Mouse (Mus musculus) cerebellum, adult 9-11 months (tissue): ENCODE results near the gene Alg1.
A peak's percentile ranks its signal among the peaks of the same experiment; 100 is the strongest.

Experiments used
- DNase-seq: peaks from one replicate; pipeline ENCODE4 v3.0.0; 2022

Alg1 gene

DNA sequence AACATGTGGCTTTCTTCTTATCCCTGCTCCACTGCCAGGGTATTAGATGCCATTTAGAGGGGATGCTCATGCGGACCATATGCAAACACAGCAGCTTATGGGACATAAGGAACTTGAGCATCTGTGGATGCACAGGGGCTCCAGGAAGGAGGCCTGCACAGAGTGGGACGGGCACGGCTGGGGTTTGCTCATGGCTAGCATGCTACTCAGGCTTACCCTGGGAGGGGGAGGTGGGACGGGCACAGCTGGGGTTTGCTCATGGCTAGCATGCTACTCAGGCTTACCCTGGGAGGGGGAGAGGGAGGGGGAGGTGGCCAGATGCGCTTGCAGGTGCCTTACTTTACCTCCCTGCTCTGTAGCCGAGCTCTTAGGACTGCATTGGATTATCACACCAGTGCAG, 9.5 kb downstream of the Alg1 start:
- no peak for DNase-seq

DNA sequence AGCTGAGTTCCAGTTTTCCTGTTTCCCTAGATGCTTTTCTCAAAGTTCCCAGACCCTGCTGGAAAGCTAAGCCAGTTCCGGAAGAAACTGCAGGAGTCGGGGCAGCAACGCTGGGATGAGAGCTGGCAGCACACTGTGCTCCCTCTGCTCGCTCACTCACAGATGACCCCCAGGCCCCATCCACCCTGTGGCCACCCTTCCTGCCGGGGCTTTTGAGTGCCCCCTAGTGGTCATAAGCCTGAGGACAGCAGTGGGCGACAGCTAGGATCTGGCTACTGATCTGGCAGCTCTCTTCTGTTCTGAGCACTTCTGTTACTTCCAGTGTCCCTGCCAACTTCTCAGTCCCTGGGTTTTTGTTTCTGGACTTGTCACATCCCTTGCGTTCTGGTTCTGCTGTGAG, 11.0 kb downstream of the Alg1 start:
- peak; percentile 43 for DNase-seq

DNA sequence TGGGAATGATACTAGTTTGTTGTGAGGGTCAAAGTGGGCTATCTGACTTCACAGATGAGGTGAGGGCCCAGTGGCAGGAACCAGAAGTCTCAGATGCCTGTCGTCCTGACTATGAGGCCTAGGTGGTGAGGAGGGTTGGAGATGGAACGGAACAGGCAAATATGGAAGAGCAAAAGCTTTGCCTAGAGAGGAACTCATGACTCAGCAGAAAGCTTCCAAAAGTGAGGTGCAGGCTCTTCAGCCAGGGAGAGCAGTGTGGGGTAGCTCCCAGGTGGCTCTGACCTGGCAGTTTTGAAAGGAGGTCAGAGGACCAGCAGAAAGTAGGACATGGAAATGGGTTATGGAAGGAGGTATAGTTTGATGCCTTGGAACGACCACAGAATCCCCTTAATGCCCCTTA, 17.5 kb downstream of the Alg1 start:
- no peak for DNase-seq

DNA sequence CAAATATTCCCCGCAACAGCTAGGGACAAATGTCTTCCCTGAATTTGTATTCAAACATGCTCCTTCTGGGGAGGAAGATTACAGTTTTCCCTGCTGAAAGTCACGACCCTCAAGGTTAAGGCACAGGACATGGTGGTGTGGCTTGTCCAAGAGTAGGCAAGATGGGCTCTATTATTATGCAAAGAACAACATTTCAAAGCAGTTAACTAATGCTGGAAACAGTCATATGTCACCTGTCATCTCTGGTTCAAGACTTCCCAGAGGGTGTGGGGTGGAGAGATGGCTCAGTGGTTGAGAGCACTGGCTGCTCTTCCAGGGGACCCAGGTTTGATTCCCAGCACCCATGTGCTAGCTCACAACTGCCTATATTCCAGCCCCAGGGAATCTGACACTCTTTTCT, 18.8 kb downstream of the Alg1 start:
- no peak for DNase-seq

DNA sequence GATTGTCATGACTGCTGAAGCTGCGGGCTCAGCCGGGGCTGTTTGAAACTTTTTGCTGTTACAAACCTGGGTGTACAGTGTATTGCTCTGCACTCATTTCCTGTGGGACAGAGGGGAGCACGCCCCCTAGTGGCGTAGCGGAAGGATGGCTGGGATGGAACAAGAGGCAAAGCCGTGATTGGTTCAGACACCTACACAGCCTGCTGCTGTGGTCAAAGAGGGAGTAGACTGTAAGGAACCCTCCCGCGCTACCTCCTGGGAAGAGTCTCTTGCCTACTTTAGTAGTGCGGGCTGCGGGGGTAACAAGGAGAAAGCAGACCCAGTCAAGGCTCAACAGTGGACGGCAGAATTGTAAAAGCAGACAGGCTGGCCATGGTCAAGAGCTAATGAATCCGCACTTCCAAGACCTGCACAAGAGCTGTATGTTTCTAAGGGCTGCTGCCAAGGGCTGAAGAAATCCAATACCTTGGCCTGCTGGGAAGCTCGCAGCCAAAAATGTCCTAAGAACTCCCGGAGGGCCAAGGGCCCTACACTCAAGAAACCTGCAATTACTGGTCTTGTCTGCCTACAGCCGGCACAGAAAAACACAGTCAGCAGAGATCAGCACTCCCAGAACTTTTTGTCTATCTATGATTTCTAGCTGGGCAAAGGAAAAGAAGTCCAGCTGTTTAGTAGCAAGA, 21.1 kb downstream of the Alg1 start:
- peak; percentile 56 for DNase-seq

DNA sequence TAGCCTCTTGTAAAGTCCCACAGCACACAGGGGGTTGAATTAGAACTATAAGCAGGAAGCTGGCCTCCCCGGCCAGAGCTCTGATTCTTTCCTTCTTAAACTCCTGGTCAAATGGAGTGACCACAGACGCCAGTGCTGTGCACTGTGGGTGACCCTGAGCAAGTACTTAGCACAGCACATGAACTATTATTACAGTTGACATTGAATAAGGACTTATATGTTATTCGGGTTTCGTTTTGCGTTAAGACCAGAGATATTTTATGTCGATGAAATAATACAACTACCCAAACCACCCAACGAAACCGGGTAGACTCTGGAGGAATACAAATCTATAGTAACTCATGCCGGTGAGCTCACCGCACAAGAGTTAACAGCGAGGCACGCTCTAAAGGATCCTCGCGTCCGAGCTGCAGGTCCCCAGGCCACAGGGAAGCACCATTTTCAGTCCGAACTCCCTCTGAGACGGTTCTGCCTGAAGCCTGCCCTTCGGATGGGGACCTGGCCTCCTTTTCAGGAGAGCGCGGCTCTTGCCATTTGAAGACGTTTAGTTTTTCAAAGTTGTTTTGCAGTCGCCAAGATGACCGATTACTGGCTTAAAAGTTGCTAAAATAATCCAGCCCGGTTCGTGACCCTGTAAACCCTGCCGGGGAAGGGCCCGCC, 21.8 kb downstream of the Alg1 start:
- DNase-seq, result no peak

DNA sequence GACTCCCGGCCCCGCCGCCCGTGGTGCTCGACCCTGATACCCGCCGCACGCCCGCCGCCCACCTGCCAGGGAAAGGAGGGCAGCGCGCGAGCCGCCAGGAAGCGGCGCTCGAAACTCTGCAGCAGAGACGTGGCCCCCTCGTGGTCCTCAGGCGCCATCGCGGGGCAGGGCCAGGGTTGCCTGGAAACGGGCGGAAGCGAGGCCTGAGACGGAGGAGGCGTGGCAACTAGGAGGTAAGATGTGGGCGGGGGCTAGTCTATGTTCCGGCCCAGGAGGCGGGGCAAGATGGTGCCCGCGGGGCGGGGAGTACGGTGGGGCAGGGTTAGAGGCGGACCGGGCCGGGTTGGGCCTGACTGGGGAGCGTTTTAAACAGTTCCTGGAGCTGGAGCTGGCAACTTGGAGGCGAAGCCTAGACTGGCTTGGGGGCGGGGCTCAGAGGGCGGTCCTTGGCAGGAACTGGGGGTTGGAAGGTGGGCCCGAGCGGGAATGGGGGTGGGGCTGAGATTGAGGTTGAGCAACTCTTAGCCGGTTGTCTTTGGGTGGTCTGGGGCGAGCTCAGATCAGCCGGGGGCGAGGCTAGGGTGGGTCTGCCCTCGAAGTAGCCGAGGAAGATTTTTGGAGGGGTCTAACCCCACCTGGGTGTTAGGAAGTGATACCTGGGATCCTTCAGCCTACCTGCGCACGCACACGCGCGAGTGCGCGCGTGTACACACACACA, 22.5 kb downstream of the Alg1 start, which contains the start of gene Eef2kmt:
TSS of gene Eef2kmt (minus strand) at position 205 of the 718 bp plus-strand sequence.
- DNase-seq, result peak; percentile 95

DNA sequence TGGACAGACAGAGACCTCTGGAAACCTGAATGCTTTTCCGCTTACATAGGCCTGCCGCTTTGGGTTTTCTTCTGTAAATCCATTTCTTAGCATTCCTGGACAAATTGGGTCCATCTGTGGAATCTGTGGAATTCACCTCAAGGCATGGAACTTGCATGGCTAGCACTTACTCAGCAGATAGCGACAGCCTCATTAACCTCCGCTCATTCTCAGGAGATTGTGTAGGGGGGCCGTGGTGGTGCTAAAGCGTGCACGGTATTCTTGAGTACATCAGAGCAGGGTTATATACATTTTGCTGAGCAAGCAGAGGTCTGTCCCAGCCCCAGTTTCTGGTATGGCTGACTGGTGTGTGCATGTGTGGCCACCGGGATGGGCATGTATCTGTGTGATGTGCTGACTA, 29.7 kb downstream of the Alg1 start:
- no peak for DNase-seq

DNA sequence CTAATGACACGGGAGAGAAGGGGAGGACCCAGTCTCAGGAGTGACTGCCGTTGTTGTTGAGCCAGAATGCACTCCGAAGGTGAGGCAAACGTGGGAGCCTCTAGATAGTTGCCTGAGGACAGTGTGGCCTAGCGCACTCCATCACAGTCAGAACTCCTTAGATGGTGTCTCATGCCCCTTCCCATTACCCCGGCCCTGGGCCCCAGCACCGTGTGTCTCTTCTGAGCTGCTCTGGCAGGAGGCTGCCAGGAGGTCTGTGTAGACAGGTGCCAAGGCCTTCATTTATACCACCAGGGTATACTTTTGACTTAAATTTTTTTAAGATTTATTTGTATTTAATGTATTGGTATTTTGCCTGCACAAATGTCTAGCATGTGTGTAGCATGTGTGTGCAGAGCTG, 30.5 kb downstream of the Alg1 start:
- DNase-seq, result no peak

DNA sequence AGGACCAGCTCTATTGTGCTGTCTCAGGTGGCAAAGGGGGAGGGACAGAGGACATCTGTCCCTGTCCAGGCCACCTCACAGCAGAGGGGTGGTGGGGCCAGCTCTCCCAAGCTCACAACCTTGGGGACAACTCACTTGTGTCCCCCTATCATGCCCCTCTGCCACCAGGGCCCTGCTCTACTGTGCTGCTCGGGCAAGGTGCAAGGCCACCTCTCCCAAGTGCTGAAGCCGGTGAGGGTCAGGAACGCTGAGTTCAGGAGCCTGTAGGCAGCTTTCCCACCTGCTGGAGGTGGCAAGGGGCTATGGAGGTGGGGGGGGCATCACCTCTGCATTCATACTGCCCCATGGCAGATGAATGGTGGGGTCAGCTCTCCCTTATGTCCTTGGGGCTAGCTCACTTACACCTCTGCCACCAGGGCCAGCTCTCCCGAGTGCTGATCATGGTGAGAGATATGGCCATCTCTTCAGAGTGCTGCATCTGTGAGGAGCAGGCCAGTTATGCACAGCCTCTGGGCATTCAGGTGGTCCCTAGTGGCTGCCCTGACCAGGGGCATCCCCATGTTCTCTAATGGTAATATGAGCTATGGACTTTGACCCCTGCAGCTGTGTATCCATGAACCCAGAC, 38.1 kb downstream of the Alg1 start:
- DNase-seq, result no peak

DNA sequence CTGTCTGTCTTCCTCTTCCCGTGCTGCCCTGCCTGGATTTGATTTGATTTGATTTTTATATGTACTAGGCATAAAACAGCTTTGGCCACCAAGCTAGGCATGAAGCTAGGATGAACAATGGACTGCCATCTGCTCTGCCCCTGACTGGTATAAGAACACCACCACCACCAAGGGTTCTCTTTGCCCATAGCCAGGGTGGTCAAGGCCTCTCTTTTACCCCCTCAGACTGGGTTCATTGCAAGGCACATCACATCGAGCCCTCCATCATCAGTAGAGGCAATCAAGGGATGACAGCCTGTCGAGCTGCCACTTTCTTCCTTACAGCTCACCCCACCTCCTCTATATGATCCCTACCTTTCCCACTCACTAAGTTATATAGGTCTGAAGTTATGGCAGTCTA, 39.0 kb downstream of the Alg1 start:
- no peak for DNase-seq

DNA sequence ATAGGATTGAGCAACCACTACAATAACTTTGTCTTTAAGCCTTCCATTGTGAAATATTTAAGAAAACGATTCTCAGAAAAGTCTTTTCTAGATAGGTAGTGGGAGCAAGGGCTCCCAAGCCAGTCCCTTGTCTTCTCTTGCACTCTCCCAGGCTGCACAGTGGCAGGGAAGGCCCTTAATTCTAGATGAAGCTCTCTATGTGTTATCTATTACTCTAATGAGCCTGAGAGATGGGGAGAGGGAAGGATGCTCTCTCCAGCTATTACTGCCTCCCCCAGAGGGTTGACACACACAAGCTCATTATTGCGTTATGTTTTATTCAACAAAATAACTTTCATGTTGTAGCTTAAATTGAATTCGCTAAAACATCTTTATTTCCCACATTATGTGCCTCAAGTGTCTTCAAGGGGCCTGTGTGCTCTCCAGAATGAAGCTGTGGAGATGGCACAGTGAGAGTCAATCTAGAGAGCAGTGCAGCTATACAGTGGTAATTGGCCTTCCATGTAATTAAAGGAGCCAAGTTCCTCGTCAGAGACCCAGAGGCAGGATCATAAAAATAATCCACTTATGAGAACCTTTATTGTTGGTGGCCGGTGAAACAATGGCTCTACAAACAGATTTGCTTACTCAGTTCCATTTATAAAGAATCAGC, 46.3 kb downstream of the Alg1 start:
- DNase-seq, result no peak

DNA sequence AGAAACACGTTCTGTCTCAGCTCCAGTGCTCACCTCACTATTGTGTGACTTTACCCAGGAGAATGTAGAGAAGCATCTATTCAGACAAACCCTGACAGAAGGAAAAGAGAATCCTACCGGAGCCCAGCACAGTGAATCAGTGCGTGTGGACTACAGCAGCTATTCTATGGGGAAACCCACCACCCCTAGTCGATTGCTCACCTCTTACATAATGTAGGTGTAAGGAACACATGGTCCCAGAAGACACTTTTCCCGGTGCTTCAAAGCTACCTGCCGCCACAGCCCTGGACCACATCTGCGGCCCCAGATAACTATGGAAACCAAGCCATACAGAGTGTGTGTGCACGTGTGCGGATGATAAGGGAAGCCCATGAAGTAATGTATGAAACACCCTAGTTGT, 49.3 kb downstream of the Alg1 start:
- no peak for DNase-seq

DNA sequence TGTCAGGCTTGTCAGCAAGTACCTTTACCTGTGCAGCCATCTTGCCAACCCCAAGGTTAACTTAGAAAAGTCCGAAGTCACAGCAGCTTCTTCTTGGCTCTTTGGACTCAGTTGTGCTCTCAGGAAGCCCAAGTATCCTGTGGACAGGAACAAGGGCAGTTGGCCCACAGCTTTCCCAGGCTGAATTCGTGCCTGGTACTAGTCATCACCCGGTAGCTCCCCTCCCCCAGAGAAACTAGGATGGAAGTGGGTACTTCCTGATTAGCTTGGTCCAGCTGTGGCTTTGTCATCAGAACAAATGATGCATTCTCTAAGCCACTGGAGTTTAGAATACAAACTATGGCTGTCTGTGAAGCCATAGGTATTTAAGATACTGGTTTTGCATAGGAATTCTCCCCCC, 52.0 kb downstream of the Alg1 start:
- no peak for DNase-seq
